Mouse (Mus musculus): ENCODE data around the gene Xpot. TPM values are rescaled to one million over a fixed set of nuclear protein-coding genes. Genes with fewer than 3 reads are reported as not detected.

Gene Xpot
- 13.3 and 24.8 TPM in 2 replicates for polyA plus RNA-seq (2012; ENCODE audit: insufficient read depth, low replicate concordance)

DNA sequence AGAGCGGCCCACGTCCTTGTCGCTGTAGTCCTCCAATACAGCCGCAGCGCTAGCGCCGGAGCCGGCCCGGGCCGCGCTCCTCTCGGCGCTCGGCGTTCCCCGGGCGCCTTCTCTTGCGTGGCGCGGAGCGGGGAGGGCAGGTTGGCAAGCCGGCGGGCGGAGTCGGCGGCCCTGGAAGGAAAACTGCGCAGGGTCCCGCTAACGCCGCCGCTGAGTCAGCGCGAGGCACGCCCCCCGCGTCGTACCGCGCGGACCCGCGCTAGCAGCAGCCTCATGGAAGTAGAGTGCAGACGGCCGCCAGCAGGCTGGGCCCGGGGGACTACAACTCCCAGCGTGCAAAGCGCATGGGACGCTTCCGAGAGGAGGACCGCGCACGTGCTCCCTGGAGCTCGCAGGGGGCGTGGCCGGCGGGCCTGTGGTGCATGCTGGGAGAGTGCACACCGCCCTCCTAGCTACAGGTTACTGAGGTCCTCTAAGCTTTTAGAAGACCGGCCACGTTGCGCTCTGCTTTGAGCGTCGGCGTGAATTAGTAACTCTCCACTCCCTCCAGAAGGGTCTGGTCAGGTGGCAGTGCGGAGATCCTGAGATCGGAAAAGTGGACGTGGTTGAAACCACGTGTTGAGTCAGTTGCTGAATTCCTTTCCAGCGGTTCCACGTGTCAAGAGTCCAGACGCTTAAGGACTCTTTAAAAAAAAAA, at the start of gene Xpot:
Gene Xpot, minus strand, starts transcription at position 147 of the 697 bp plus-strand sequence.
- H3K4me3 ChIP-seq (replicated peaks) = peak within 1 kb of the TSS; percentile 96
- no peaks in the 10 kb centered on the region for H3K9me3 ChIP-seq
- TF ChIP-seq GATA1 (IDR thresholded peaks at IDR 0.05; ENCODE audit: borderline replicate concordance, low read length) (no peak), FLI1 (IDR thresholded peaks at IDR 0.05; ENCODE audit: low read length) (no peak)
- no peaks in the 10 kb centered on the region for H3K27me3 ChIP-seq (replicated peaks)
- H3K4me1 ChIP-seq = peaks cover 38% of the 10 kb centered on the region
- peaks cover 24% of the 10 kb centered on the region for H3K36me3 ChIP-seq (replicated peaks; ENCODE audit: low read length)

DNA sequence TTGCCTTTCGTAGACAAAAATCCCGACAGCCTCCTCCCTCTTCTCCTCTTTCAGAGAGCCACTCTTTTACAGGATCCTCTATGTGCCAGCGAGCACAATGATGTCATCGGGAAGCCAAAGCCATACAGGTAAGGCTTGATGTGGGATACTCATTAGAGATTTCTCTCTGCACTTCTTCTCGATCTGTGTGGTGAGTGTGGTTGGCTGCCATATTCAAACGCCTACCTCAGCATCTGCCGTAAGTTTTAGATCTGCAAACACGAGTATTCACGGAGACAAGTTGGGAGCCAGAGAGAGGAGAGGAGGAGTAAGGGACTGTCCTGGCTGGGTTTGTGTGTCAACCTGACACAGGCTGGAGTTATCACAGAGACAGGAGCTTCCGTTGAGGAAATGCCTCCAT, 43.0 kb upstream of the Xpot start:
- TF ChIP-seq FLI1 (IDR thresholded peaks at IDR 0.05; ENCODE audit: low read length) (no peak), GATA1 (IDR thresholded peaks at IDR 0.05; ENCODE audit: borderline replicate concordance, low read length) (no peak)
- Histone ChIP-seq H3K4me1 (no peaks in the 10 kb centered on the region), H3K4me3 (replicated peaks) (no peak overlapping the region), H3K27me3 (replicated peaks) (no peaks in the 10 kb centered on the region), H3K9me3 (peaks cover 24% of the 10 kb centered on the region), H3K36me3 (replicated peaks; ENCODE audit: low read length) (no peaks in the 10 kb centered on the region)

DNA sequence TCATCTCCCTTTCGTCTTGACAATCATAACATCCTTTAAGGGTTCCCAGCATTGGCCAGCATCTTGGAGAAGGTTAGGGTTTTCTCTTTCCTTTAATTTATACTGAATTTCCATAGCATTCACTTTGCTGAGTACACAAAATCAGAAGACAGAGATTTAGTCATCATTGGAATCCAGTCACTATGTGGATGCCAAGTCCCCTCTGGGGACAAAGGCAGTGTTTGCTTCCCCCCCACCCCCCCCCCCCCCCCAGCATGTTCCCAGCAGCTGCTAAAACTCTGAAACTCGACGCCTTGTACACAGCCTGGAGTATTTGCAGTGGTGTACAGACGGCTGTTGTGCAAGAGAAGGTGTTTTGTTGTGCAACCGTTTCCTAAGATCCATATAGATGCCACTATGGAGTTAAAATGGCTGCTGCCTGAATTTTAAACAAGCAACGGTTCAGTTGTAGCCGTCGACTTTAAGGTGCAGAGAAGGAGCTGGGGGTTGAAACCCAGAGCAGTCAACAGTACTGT, 39.6 kb upstream of the Xpot start:
- H3K4me3 ChIP-seq (replicated peaks) = no peak overlapping the region
- no peaks in the 10 kb centered on the region for H3K4me1 ChIP-seq
- TF ChIP-seq GATA1 (IDR thresholded peaks at IDR 0.05; ENCODE audit: borderline replicate concordance, low read length) (no peak), FLI1 (IDR thresholded peaks at IDR 0.05; ENCODE audit: low read length) (no peak)

DNA sequence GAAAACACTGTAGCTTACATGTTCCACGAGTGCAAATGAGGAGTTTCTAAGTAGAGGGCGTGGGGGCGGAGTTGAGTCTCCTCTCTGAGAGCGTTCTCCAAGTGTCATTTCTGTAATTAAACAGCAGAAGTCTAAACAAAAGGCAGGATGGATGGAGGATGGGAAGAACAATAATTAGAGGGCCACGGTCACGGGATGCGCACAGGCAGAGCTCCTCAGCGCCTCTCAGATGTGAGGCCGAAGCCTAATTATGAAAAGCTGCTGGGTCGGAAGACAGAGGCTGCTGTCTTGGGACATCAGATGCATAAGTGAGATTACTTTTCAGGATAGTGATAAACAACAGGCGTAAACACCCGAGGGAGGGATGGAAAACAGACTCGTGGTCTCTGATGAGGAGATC, 37.5 kb upstream of the Xpot start:
- no peaks in the 10 kb centered on the region for H3K27me3 ChIP-seq (replicated peaks)
- peaks cover 2% of the 10 kb centered on the region; the same call in 1 of the 2 replicates for H3K9me3 ChIP-seq
- TF ChIP-seq FLI1 (IDR thresholded peaks at IDR 0.05; ENCODE audit: low read length) (no peak), GATA1 (IDR thresholded peaks at IDR 0.05; ENCODE audit: borderline replicate concordance, low read length) (no peak)
- H3K36me3 ChIP-seq (replicated peaks; ENCODE audit: low read length) = no peaks in the 10 kb centered on the region
- H3K4me1 ChIP-seq = no peaks in the 10 kb centered on the region
- no peak overlapping the region for H3K4me3 ChIP-seq (replicated peaks)

More for the DNA sequence above, 39.6 kb upstream of the Xpot start:
- H3K27me3 ChIP-seq (replicated peaks) = no peaks in the 10 kb centered on the region
- H3K9me3 ChIP-seq = peaks cover 13% of the 10 kb centered on the region; the same call in 1 of the 2 replicates
- no peaks in the 10 kb centered on the region for H3K36me3 ChIP-seq (replicated peaks; ENCODE audit: low read length)

DNA sequence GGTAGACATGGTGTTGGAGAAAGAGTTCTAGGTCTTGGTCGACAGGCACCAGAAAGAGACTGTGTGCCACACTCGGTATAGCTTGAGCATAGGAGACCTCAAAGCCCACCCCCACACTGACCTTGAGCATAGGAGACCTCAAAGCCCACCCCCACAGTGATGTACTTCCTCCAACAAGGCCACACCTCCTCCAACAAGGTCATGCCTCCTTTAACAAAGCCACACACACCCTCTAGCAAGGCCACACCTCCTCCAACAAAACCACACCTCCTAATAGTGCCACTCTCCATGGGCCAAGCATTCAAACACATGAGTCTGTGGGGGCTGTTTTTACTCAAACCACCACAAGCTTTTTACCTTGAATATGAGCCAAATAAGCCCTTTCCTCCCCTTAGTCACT, 36.6 kb upstream of the Xpot start:
- Histone ChIP-seq H3K27me3 (replicated peaks) (no peaks in the 10 kb centered on the region), H3K9me3 (peaks cover 8% of the 10 kb centered on the region), H3K36me3 (replicated peaks; ENCODE audit: low read length) (no peaks in the 10 kb centered on the region), H3K4me3 (replicated peaks) (no peak overlapping the region), H3K4me1 (no peaks in the 10 kb centered on the region)
- TF ChIP-seq GATA1 (IDR thresholded peaks at IDR 0.05; ENCODE audit: borderline replicate concordance, low read length) (no peak), FLI1 (IDR thresholded peaks at IDR 0.05; ENCODE audit: low read length) (no peak)

DNA sequence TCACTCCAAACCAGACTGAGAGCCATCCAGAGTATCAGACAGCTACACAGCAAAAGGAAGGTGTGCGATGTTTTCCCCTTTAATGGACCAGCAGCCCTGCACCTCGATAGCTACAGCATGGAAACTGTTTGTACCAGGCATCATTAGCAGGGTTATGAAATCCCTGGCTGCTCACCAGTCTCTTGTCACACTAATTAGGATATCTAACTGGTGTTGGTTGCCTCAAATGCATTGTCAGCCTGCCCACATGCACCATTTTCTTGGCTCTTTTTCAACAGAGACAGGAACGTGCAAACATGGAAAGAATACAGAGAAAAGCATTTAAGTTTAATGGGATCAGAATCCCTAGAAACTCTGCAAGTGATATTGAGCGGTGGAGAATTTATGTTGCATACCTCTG, 29.8 kb upstream of the Xpot start:
- Histone ChIP-seq H3K9me3 (peaks cover 14% of the 10 kb centered on the region), H3K36me3 (replicated peaks; ENCODE audit: low read length) (no peaks in the 10 kb centered on the region), H3K27me3 (replicated peaks) (no peaks in the 10 kb centered on the region), H3K4me3 (replicated peaks) (no peak overlapping the region), H3K4me1 (no peaks in the 10 kb centered on the region)
- TF ChIP-seq FLI1 (IDR thresholded peaks at IDR 0.05; ENCODE audit: low read length) (no peak), GATA1 (IDR thresholded peaks at IDR 0.05; ENCODE audit: borderline replicate concordance, low read length) (no peak)

DNA sequence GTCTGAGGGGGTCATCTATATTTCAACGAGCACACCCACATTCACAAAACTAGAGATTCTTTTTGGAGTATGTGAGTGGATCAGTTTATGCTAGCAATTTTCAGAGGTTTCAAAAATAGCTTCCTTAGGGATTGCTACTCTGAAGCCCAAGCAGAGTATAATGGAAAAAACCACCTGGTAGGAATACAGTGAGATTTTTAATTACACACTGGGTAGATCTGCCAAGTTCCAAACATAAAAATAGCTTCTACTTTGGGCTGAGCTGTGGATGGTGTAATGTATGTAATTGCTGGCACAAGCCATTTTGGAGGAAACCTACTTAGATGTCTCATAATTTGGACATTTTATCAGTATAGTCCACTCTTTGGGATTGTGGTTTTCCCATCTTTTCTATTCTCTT, 26.9 kb upstream of the Xpot start:
- H3K9me3 ChIP-seq = peaks cover 8% of the 10 kb centered on the region; the same call in 1 of the 2 replicates
- peaks cover 4% of the 10 kb centered on the region; the same call in 1 of the 2 replicates for H3K4me1 ChIP-seq
- TF ChIP-seq FLI1 (IDR thresholded peaks at IDR 0.05; ENCODE audit: low read length) = no peak
- H3K36me3 ChIP-seq (replicated peaks; ENCODE audit: low read length) = no peaks in the 10 kb centered on the region
- no peaks in the 10 kb centered on the region for H3K27me3 ChIP-seq (replicated peaks)
- H3K4me3 ChIP-seq (replicated peaks) = no peak overlapping the region

DNA sequence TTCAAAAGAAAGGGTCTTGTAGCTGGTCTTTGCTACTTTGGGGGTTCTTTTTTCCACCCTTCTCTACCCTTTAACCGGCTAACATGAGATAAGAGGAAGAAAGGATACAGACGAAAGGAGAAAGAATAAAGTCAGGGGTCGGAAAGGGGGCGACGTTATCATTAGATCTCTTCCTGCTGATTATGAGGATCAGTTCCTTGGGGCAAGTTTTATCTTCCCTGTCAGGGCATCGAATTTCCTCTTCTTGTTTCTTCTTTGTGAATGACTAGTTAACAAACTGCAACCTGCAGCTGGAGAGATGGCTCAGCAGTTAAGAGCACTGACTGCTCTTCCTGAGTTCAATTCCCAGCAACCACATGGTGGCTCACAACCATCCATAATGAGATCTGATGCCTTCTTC, 20.2 kb upstream of the Xpot start:
- Histone ChIP-seq H3K4me1 (peaks cover 23% of the 10 kb centered on the region), H3K36me3 (replicated peaks; ENCODE audit: low read length) (no peaks in the 10 kb centered on the region), H3K4me3 (replicated peaks) (no peak overlapping the region), H3K9me3 (peaks cover 3% of the 10 kb centered on the region; the same call in 1 of the 2 replicates), H3K27me3 (replicated peaks) (peaks cover 30% of the 10 kb centered on the region)
- no peak for TF ChIP-seq FLI1 (IDR thresholded peaks at IDR 0.05; ENCODE audit: low read length)
- TF ChIP-seq GATA1 (IDR thresholded peaks at IDR 0.05; ENCODE audit: borderline replicate concordance, low read length) = no peak

DNA sequence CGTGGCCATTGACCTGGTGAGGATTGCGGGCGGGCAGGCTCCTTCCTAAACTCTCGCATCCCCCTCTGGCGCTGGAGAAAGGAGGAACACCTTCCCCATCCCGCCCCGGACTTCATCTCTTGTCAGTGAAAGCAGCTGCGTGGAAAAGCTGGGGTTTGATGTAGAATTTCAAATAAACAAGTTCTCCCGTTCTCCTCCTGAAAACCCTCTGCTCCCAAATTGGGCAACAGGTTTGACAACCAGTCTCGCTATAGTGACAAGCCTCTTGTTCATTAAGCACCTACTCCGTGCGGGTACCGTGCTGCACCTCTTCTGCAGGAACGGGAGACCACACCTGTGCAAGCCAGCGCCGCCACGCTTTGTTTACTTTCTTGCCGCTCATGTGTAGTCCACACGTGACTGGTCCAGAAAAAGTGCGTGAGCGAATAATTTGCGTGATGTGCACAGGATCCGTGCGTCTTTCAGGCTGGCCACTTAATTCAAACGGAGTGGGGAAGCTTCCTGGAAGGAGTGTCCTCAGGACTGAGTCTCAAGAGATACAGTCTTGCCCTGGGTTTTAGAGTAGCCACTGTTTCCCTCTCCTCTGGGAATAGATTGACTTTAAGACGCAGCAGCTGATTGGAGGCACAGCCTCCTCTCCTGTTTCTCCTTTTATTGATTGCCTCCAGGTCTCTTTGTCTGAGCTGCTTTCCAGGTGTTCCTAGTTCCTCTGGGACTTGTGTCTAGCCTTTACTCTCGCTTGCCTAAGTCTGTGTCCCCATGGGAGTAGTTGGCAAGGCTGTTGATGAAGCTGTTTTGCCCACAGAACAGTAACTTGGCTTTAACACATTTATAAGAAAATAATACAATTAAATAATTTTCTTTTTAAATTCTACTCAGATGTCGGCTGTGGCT, 16.2 kb upstream of the Xpot start:
- Histone ChIP-seq H3K27me3 (replicated peaks) (peaks cover 34% of the 10 kb centered on the region), H3K4me3 (replicated peaks) (peak overlapping the region; percentile 93), H3K36me3 (replicated peaks; ENCODE audit: low read length) (no peaks in the 10 kb centered on the region), H3K4me1 (peaks cover 34% of the 10 kb centered on the region), H3K9me3 (no peaks in the 10 kb centered on the region)
- TF ChIP-seq GATA1 (IDR thresholded peaks at IDR 0.05; ENCODE audit: borderline replicate concordance, low read length) (no peak), FLI1 (IDR thresholded peaks at IDR 0.05; ENCODE audit: low read length) (no peak)
